In genomic region chr2:126520828-126521227, GRCm38 (mm10) we compare ENCODE assay signal across 9 mouse cellular contexts. TPM values are rescaled to one million over a fixed set of nuclear protein-coding genes. Genes with fewer than 3 reads are reported as not detected.
A peak's percentile ranks its signal among the peaks of the same experiment; 100 is the strongest.
DNase-seq lines count a peak whose midpoint lies in the region; ATAC-seq and TF ChIP-seq lines count a peak whose summit lies in the region.
"Had no signal": no experiment of that assay in that cellular context is flagged by ENCODE, and none has a peak within 500 bp of the region (broad histone marks: within the 10 kb centered on the region; RNA-seq: fewer than 3 reads in every experiment).

No protein-coding gene starts in this region.

- no peak for TF ChIP-seq POLR2A in heart, adult 2 months (IDR thresholded peaks at IDR 0.05; ENCODE audit: insufficient read depth, low read depth, low read length)
- no peak for TF ChIP-seq POLR2A in spleen, adult 2 months (IDR thresholded peaks at IDR 0.05; ENCODE audit: low read depth, low read length)

- WGBS in heart, adult 2 months: 14% methylated on average over 7 of the region's 7 CpGs
- 14% methylated on average over 7 of the region's 7 CpGs for WGBS in spleen, adult 2 months
- 14% methylated on average over 7 of the region's 7 CpGs for WGBS in forebrain, embryonic 15.5 days

- no peaks in the 10 kb centered on the region for H3K79me2 ChIP-seq in heart, adult 2 months (replicated peaks; ENCODE audit: control insufficient read depth, insufficient read depth, low read length)

- TF ChIP-seq CTCF in heart, adult 2 months (IDR thresholded peaks at IDR 0.05): peak; percentile 91
- peak; percentile 48; the same call in 1 of the 2 replicates for TF ChIP-seq CTCF in spleen, adult 2 months (IDR thresholded peaks at IDR 0.05; ENCODE audit: extremely low read depth, insufficient read depth, insufficient read length, insufficient replicate concordance)

- no peak overlapping the region for H3K9ac ChIP-seq in heart, adult 2 months (ENCODE audit: low read depth, low read length)
- no peak overlapping the region for H3K9ac ChIP-seq in forebrain, embryonic 15.5 days (replicated peaks)
- H3K9ac ChIP-seq: limb, embryonic 12.5 days had no signal

- H3K27ac ChIP-seq in heart, adult 2 months: no peak overlapping the region
- H3K27ac ChIP-seq in spleen, adult 2 months (ENCODE audit: insufficient read depth, low read length): no peak overlapping the region
- H3K27ac ChIP-seq in forebrain, embryonic 15.5 days (replicated peaks): no peak overlapping the region
- H3K27ac ChIP-seq: limb, embryonic 12.5 days had no signal

- H3K36me3 ChIP-seq in heart, adult 2 months (ENCODE audit: control insufficient read depth, insufficient read depth, low read length): no peaks in the 10 kb centered on the region
- H3K36me3 ChIP-seq in spleen, adult 2 months (ENCODE audit: control insufficient read depth, insufficient read depth, low read length): no peaks in the 10 kb centered on the region
- H3K36me3 ChIP-seq in forebrain, embryonic 15.5 days: no peaks in the 10 kb centered on the region
- H3K36me3 ChIP-seq: limb, embryonic 12.5 days had no signal

- H3K27me3 ChIP-seq in heart, adult 2 months (ENCODE audit: control insufficient read depth, insufficient read depth, low read length): no peaks in the 10 kb centered on the region; the same call in 1 of the 2 replicates
- H3K27me3 ChIP-seq in spleen, adult 2 months (ENCODE audit: control insufficient read depth, insufficient read depth, low read length): no peaks in the 10 kb centered on the region
- H3K27me3 ChIP-seq in forebrain, embryonic 15.5 days: no peaks in the 10 kb centered on the region
- H3K27me3 ChIP-seq: limb, embryonic 12.5 days had no signal

- intact Hi-C loops in heart, adult 2 months (cut with DNase I): loop anchor here (1.0 to 10.0 kb wide), 4 partner anchors 156 to 862 kb away; no protein-coding TSS in a partner anchor
- intact Hi-C loops in heart, postnatal 14 days (cut with DNase I): loop anchor here (2.0 to 5.0 kb wide), 4 partner anchors 94 to 862 kb away; no protein-coding TSS in a partner anchor
- intact Hi-C loops in left cerebral cortex, postnatal 36 days (cut with DNase I): loop anchor here (5.0 to 10.0 kb wide), 4 partner anchors 94 to 864 kb away; no protein-coding TSS in a partner anchor

- no peak overlapping the region for H3K4me2 ChIP-seq in forebrain, embryonic 15.5 days (replicated peaks)
- H3K4me2 ChIP-seq: limb, embryonic 12.5 days had no signal

- no peaks in the 10 kb centered on the region for H3K9me3 ChIP-seq in forebrain, embryonic 15.5 days
- H3K9me3 ChIP-seq: limb, embryonic 12.5 days had no signal

- H3K4me3 ChIP-seq in heart, adult 2 months: no peak overlapping the region
- H3K4me3 ChIP-seq in spleen, adult 2 months (ENCODE audit: extremely low read depth, insufficient read depth, insufficient read length): no peak overlapping the region; the same call in 1 of the 2 replicates
- H3K4me3 ChIP-seq in forebrain, embryonic 15.5 days: no peak overlapping the region
- H3K4me3 ChIP-seq: limb, embryonic 12.5 days had no signal

- TF ChIP-seq EP300 in heart, adult 2 months (IDR thresholded peaks at IDR 0.05; ENCODE audit: insufficient read depth, low read depth, low read length): no peak

- peaks cover 3% of the 10 kb centered on the region; the same call in 1 of the 2 replicates for H3K4me1 ChIP-seq in heart, adult 2 months (ENCODE audit: control insufficient read depth, insufficient read depth, low read length)
- no peaks in the 10 kb centered on the region for H3K4me1 ChIP-seq in spleen, adult 2 months (ENCODE audit: control insufficient read depth, insufficient read depth, insufficient read length)
- no peaks in the 10 kb centered on the region for H3K4me1 ChIP-seq in forebrain, embryonic 15.5 days

- DNase-seq in heart, adult 2 months: no peak
- DNase-seq in heart, postnatal 14 days: no peak
- DNase-seq in spleen, adult 2 months (ENCODE audit: low read depth in 1 of 2, low spot score in 2 of 2): no peak
- no peak for DNase-seq in spleen, postnatal 4 days (ENCODE audit: low spot score in 2 of 2)
- peak; percentile 89 for DNase-seq in retina, embryonic 14.5 days (ENCODE audit: low spot score)
- no peak for DNase-seq in ovary, adult 18-20 months (ENCODE audit: low spot score)
- no peak for DNase-seq in left cerebral cortex, postnatal 36 days (ENCODE audit: low spot score in 2 of 2)

- ATAC-seq in forebrain, embryonic 15.5 days (replicated peaks): peak; percentile 80; the same call in 1 of the 2 replicates

RNA-seq across cellular contexts. Expression of gene Atp8b4, which starts 20.4 kb away (rescaled TPM):
- total RNA-seq in heart, adult 2 months (2021): under 1 TPM; 0.43 to 0.73 TPM
- 0.29 and 0.31 TPM in 2 replicates for polyA plus RNA-seq in heart, adult 2 months (2012; rRNA removed)
- total RNA-seq in heart, postnatal 14 days (2021): under 1 TPM; 0.41 to 0.76 TPM
- polyA plus RNA-seq in spleen, adult 2 months (2012; rRNA removed): 2.1 and 2.5 TPM in 2 replicates
- polyA plus RNA-seq in forebrain, embryonic 15.5 days (2015; fragmentation: Nextera tagmentation; extraction: Ambion mirVana): 0.04 TPM in 2 replicates
- not detected for total RNA-seq in left cerebral cortex, postnatal 36 days (2021)

RNA-seq across cellular contexts. Expression of gene Slc27a2, which starts 31.4 kb away (rescaled TPM):
- under 1 TPM; 0.64 to 0.78 TPM for total RNA-seq in heart, adult 2 months (2021)
- polyA plus RNA-seq in heart, adult 2 months (2012; rRNA removed): 0.88 and 1.8 TPM in 2 replicates
- 1 to 10 TPM in 1 of 2 experiments, not detected in 1; 1.2 TPM for total RNA-seq in heart, postnatal 14 days (2021)
- 0.31 and 0.57 TPM in 2 replicates for polyA plus RNA-seq in spleen, adult 2 months (2012; rRNA removed)
- polyA plus RNA-seq in forebrain, embryonic 15.5 days (2015; fragmentation: Nextera tagmentation; extraction: Ambion mirVana): 4.3 and 4.5 TPM in 2 replicates
- 1 to 10 TPM; 6.3 to 8.4 TPM for total RNA-seq in left cerebral cortex, postnatal 36 days (2021)
